ENCODE assay signal across 10 mouse cellular contexts in the genomic region with DNA sequence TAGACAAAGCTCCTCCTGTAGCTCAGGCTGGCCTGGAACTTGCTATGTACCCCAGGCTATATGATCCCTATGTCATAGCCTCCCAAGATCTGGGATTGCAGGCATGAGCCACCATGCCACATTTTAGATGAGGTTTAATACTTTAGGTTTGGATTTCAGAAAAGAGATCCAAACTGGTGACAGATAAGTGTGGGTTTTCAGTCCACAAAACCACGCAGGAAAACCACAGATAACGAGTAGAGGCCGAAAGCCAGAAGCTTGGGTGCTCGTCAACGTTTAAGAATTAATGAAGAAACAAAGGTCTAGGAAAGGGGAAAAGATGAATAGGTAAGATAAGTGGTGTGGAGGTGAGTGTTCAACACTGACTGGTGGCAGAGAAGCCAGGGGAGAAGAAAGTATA.
"Had no signal": no experiment of that assay in that cellular context is flagged by ENCODE, and none has a peak within 500 bp of the region (broad histone marks: within the 10 kb centered on the region; RNA-seq: fewer than 3 reads in every experiment).

No protein-coding gene starts in this region.

- DNase-seq: lung, adult 18-20 months; lung, embryonic 14.5 days; lung, postnatal 10 days; lung, postnatal 4 days; right cerebral cortex, postnatal 14 days; thymus, adult 18-20 months; thymus, postnatal 14 days; thymus, postnatal 36 days had no signal

- ATAC-seq: midbrain, embryonic 13.5 days; midbrain, embryonic 15.5 days had no signal
